Comparison of ENCODE assay signal across 20 mouse cellular contexts in genomic region chr2:152601275-152601960, GRCm38 (mm10). TPM values are rescaled to one million over a fixed set of nuclear protein-coding genes. Genes with fewer than 3 reads are reported as not detected.
A peak's percentile ranks its signal among the peaks of the same experiment; 100 is the strongest.
DNase-seq lines count a peak whose midpoint lies in the region; ATAC-seq and TF ChIP-seq lines count a peak whose summit lies in the region.
"Had no signal": no experiment of that assay in that cellular context is flagged by ENCODE, and none has a peak within 500 bp of the region (broad histone marks: within the 10 kb centered on the region; RNA-seq: fewer than 3 reads in every experiment).

No protein-coding gene starts in this region.

- DNase-seq in forebrain, postnatal 0 days: no peak
- DNase-seq in forebrain, embryonic 14.5 days (ENCODE audit: low spot score): no peak
- DNase-seq in liver, postnatal 0 days: no peak
- DNase-seq in ES-CJ7 (ENCODE audit: low read depth, low spot score): peak; percentile 17
- no peak for DNase-seq in frontal cortex, adult 2 months (ENCODE audit: extremely low spot score in 1 of 2, low spot score in 1 of 2)
- DNase-seq: B cell, adult 2 months; cerebellum, postnatal 36 days; layer of hippocampus, postnatal 36 days; right cerebral cortex, adult 18-20 months; thymus, postnatal 25 days had no signal

- no peak for TF ChIP-seq EP300 in liver, postnatal 0 days (IDR thresholded peaks at IDR 0.05; ENCODE audit: low read depth)

- no peaks in the 10 kb centered on the region for H3K9me3 ChIP-seq in forebrain, postnatal 0 days (ENCODE audit: low read length)
- no peaks in the 10 kb centered on the region for H3K9me3 ChIP-seq in forebrain, embryonic 14.5 days (replicated peaks; ENCODE audit: control insufficient read depth, low read length)
- no peaks in the 10 kb centered on the region for H3K9me3 ChIP-seq in liver, postnatal 0 days (ENCODE audit: low read length)
- no peaks in the 10 kb centered on the region for H3K9me3 ChIP-seq in liver, embryonic 12.5 days (replicated peaks)
- no peaks in the 10 kb centered on the region for H3K9me3 ChIP-seq in forebrain, embryonic 13.5 days (replicated peaks)
- H3K9me3 ChIP-seq: kidney, embryonic 15.5 days; limb, embryonic 15.5 days had no signal

- H3K4me3 ChIP-seq in forebrain, postnatal 0 days (ENCODE audit: low read depth, low read length): no peak overlapping the region
- no peak overlapping the region for H3K4me3 ChIP-seq in forebrain, embryonic 14.5 days (ENCODE audit: low read depth, low read length)
- H3K4me3 ChIP-seq in liver, postnatal 0 days (ENCODE audit: low read depth, low read length): no peak overlapping the region
- H3K4me3 ChIP-seq in liver, embryonic 12.5 days: no peak overlapping the region
- no peak overlapping the region for H3K4me3 ChIP-seq in forebrain, embryonic 13.5 days
- H3K4me3 ChIP-seq: kidney, embryonic 15.5 days; limb, embryonic 15.5 days had no signal

- no peak overlapping the region for H3K27ac ChIP-seq in forebrain, postnatal 0 days (ENCODE audit: low read depth, low read length)
- H3K27ac ChIP-seq in forebrain, embryonic 14.5 days (ENCODE audit: low read depth, low read length): no peak overlapping the region
- H3K27ac ChIP-seq in liver, postnatal 0 days (ENCODE audit: low read depth): no peak overlapping the region
- H3K27ac ChIP-seq in liver, embryonic 12.5 days: no peak overlapping the region
- H3K27ac ChIP-seq in forebrain, embryonic 13.5 days: no peak overlapping the region
- H3K27ac ChIP-seq: hindbrain, embryonic 14.5 days; kidney, embryonic 15.5 days; limb, embryonic 15.5 days had no signal

- H3K4me1 ChIP-seq in forebrain, postnatal 0 days (ENCODE audit: insufficient read depth): no peaks in the 10 kb centered on the region
- H3K4me1 ChIP-seq in forebrain, embryonic 14.5 days (ENCODE audit: control insufficient read depth, insufficient read depth, low read length): no peaks in the 10 kb centered on the region
- no peaks in the 10 kb centered on the region for H3K4me1 ChIP-seq in liver, postnatal 0 days (ENCODE audit: insufficient read depth)
- H3K4me1 ChIP-seq in liver, embryonic 12.5 days: no peaks in the 10 kb centered on the region
- no peaks in the 10 kb centered on the region for H3K4me1 ChIP-seq in forebrain, embryonic 13.5 days
- H3K4me1 ChIP-seq: limb, embryonic 15.5 days had no signal

- TF ChIP-seq CTCF in forebrain, postnatal 0 days (IDR thresholded peaks at IDR 0.05; ENCODE audit: low read depth): peak; percentile 35
- peak; percentile 44 for TF ChIP-seq CTCF in liver, postnatal 0 days (IDR thresholded peaks at IDR 0.05; ENCODE audit: low read depth)

- WGBS in forebrain, postnatal 0 days: 72% methylated on average over 4 of the region's 4 CpGs
- WGBS in forebrain, embryonic 14.5 days: 74% methylated on average over 4 of the region's 4 CpGs
- 52% methylated on average over 4 of the region's 4 CpGs for WGBS in liver, postnatal 0 days (ENCODE audit: insufficient replicate concordance)
- 48% methylated on average over 4 of the region's 4 CpGs for WGBS in liver, embryonic 12.5 days (ENCODE audit: insufficient replicate concordance)
- WGBS in forebrain, embryonic 13.5 days: 70% methylated on average over 4 of the region's 4 CpGs

- no peak overlapping the region for H3K9ac ChIP-seq in forebrain, postnatal 0 days
- no peak overlapping the region for H3K9ac ChIP-seq in forebrain, embryonic 14.5 days (ENCODE audit: low read length)
- no peak overlapping the region for H3K9ac ChIP-seq in liver, postnatal 0 days (replicated peaks)
- no peak overlapping the region for H3K9ac ChIP-seq in liver, embryonic 12.5 days
- H3K9ac ChIP-seq in forebrain, embryonic 13.5 days: no peak overlapping the region
- H3K9ac ChIP-seq: hindbrain, embryonic 14.5 days; kidney, embryonic 15.5 days; limb, embryonic 15.5 days had no signal

- no peak overlapping the region for H3K4me2 ChIP-seq in forebrain, postnatal 0 days (ENCODE audit: low read depth)
- H3K4me2 ChIP-seq in forebrain, embryonic 14.5 days (ENCODE audit: low read length): no peak overlapping the region
- no peak overlapping the region for H3K4me2 ChIP-seq in liver, postnatal 0 days (ENCODE audit: low read depth, low read length)
- no peak overlapping the region for H3K4me2 ChIP-seq in liver, embryonic 12.5 days
- H3K4me2 ChIP-seq in forebrain, embryonic 13.5 days: no peak overlapping the region
- H3K4me2 ChIP-seq: hindbrain, embryonic 14.5 days; kidney, embryonic 15.5 days; limb, embryonic 15.5 days had no signal

- H3K27me3 ChIP-seq in forebrain, postnatal 0 days (ENCODE audit: insufficient read depth, low read length): no peaks in the 10 kb centered on the region
- no peaks in the 10 kb centered on the region for H3K27me3 ChIP-seq in forebrain, embryonic 14.5 days (replicated peaks; ENCODE audit: control insufficient read depth, insufficient read depth, low read length)
- H3K27me3 ChIP-seq in liver, postnatal 0 days (ENCODE audit: insufficient read depth, low read length): no peaks in the 10 kb centered on the region
- no peaks in the 10 kb centered on the region for H3K27me3 ChIP-seq in liver, embryonic 12.5 days (replicated peaks)
- H3K27me3 ChIP-seq in forebrain, embryonic 13.5 days: no peaks in the 10 kb centered on the region
- H3K27me3 ChIP-seq: kidney, embryonic 15.5 days; limb, embryonic 15.5 days had no signal

- no peaks in the 10 kb centered on the region for H3K36me3 ChIP-seq in forebrain, postnatal 0 days (ENCODE audit: insufficient read depth)
- no peaks in the 10 kb centered on the region for H3K36me3 ChIP-seq in forebrain, embryonic 14.5 days (ENCODE audit: control insufficient read depth, insufficient read depth, low read length)
- H3K36me3 ChIP-seq in liver, postnatal 0 days (replicated peaks; ENCODE audit: insufficient read depth, low read length): no peaks in the 10 kb centered on the region
- no peaks in the 10 kb centered on the region for H3K36me3 ChIP-seq in liver, embryonic 12.5 days
- no peaks in the 10 kb centered on the region for H3K36me3 ChIP-seq in forebrain, embryonic 13.5 days (ENCODE audit: poor library complexity, severe bottlenecking)
- H3K36me3 ChIP-seq: kidney, embryonic 15.5 days; limb, embryonic 15.5 days had no signal

- no peak for ATAC-seq in forebrain, postnatal 0 days
- ATAC-seq in forebrain, embryonic 14.5 days: no peak
- no peak for ATAC-seq in liver, postnatal 0 days
- no peak for ATAC-seq in liver, embryonic 12.5 days
- peak; percentile 61 for ATAC-seq in granulocyte monocyte progenitor cell, adult 5-6 weeks (replicated peaks; ENCODE audit: poor library complexity, severe bottlenecking)
- no peak for ATAC-seq in forebrain, embryonic 13.5 days

RNA-seq across cellular contexts. Expression of gene Defb45, which starts 2.2 kb away (rescaled TPM):
- not detected in 2 replicates for total RNA-seq in forebrain, postnatal 0 days (2014; rRNA removed)
- not detected in 2 replicates for polyA plus RNA-seq in forebrain, postnatal 0 days (2015; fragmentation: Nextera tagmentation; extraction: Ambion mirVana)
- polyA plus RNA-seq in forebrain, embryonic 14.5 days (2014; fragmentation: Nextera tagmentation; extraction: Ambion mirVana): not detected in 2 replicates
- polyA plus RNA-seq in liver, postnatal 0 days (2015; fragmentation: Nextera tagmentation; extraction: Ambion mirVana): not detected in 2 replicates
- polyA plus RNA-seq in liver, embryonic 12.5 days (2016; fragmentation: Nextera tagmentation; extraction: Ambion mirVana): not detected in 2 replicates
- total RNA-seq in granulocyte monocyte progenitor cell, adult 5-6 weeks (2014; fragmentation: Nextera tagmentation): not detected in 2 replicates
- total RNA-seq in granulocyte monocyte progenitor cell, adult 5-6 weeks (2017): not detected in 2 replicates
- polyA plus RNA-seq in frontal cortex, adult 2 months (2012; rRNA removed): not detected in 2 replicates
- not detected in 2 replicates for polyA plus RNA-seq in forebrain, embryonic 13.5 days (2015; fragmentation: Nextera tagmentation; extraction: Ambion mirVana)
- total RNA-seq: layer of hippocampus, postnatal 36 days; megakaryocyte-erythroid progenitor cell, adult 5-6 weeks had no signal
- polyA plus RNA-seq: heart, embryonic 14.5 days; hindbrain, embryonic 14.5 days; kidney, embryonic 15.5 days; limb, embryonic 15.5 days; neural tube, embryonic 11.5 days had no signal

RNA-seq across cellular contexts. Expression of gene Defb36, which starts 2.7 kb away (rescaled TPM):
- total RNA-seq in forebrain, postnatal 0 days (2014; rRNA removed): not detected in 2 replicates
- not detected in 2 replicates for polyA plus RNA-seq in forebrain, postnatal 0 days (2015; fragmentation: Nextera tagmentation; extraction: Ambion mirVana)
- polyA plus RNA-seq in forebrain, embryonic 14.5 days (2014; fragmentation: Nextera tagmentation; extraction: Ambion mirVana): not detected in 2 replicates
- polyA plus RNA-seq in liver, postnatal 0 days (2015; fragmentation: Nextera tagmentation; extraction: Ambion mirVana): not detected in 2 replicates
- polyA plus RNA-seq in liver, embryonic 12.5 days (2016; fragmentation: Nextera tagmentation; extraction: Ambion mirVana): not detected in 2 replicates
- not detected in 2 replicates for total RNA-seq in granulocyte monocyte progenitor cell, adult 5-6 weeks (2014; fragmentation: Nextera tagmentation)
- not detected in 2 replicates for total RNA-seq in granulocyte monocyte progenitor cell, adult 5-6 weeks (2017)
- not detected in 2 replicates for polyA plus RNA-seq in frontal cortex, adult 2 months (2012; rRNA removed)
- not detected in 2 replicates for polyA plus RNA-seq in forebrain, embryonic 13.5 days (2015; fragmentation: Nextera tagmentation; extraction: Ambion mirVana)
- total RNA-seq: gastrocnemius, adult 8-10 months; layer of hippocampus, postnatal 36 days; megakaryocyte-erythroid progenitor cell, adult 5-6 weeks had no signal
- polyA plus RNA-seq: heart, embryonic 14.5 days; hindbrain, embryonic 14.5 days; limb, embryonic 15.5 days; neural tube, embryonic 11.5 days had no signal

RNA-seq across cellular contexts. Expression of gene Defb19, which starts 21.3 kb away (rescaled TPM):
- not detected in 2 replicates for total RNA-seq in forebrain, postnatal 0 days (2014; rRNA removed)
- not detected in 2 replicates for polyA plus RNA-seq in forebrain, postnatal 0 days (2015; fragmentation: Nextera tagmentation; extraction: Ambion mirVana)
- polyA plus RNA-seq in forebrain, embryonic 14.5 days (2014; fragmentation: Nextera tagmentation; extraction: Ambion mirVana): not detected in 2 replicates
- not detected in 2 replicates for polyA plus RNA-seq in liver, postnatal 0 days (2015; fragmentation: Nextera tagmentation; extraction: Ambion mirVana)
- not detected in 2 replicates for polyA plus RNA-seq in liver, embryonic 12.5 days (2016; fragmentation: Nextera tagmentation; extraction: Ambion mirVana)
- total RNA-seq in granulocyte monocyte progenitor cell, adult 5-6 weeks (2014; fragmentation: Nextera tagmentation): not detected in 2 replicates
- total RNA-seq in granulocyte monocyte progenitor cell, adult 5-6 weeks (2017): not detected in 2 replicates
- polyA plus RNA-seq in frontal cortex, adult 2 months (2012; rRNA removed): not detected in 2 replicates
- polyA plus RNA-seq in forebrain, embryonic 13.5 days (2015; fragmentation: Nextera tagmentation; extraction: Ambion mirVana): not detected in 2 replicates
- total RNA-seq: gastrocnemius, adult 8-10 months; layer of hippocampus, postnatal 36 days; megakaryocyte-erythroid progenitor cell, adult 5-6 weeks had no signal
- polyA plus RNA-seq: hindbrain, embryonic 14.5 days; limb, embryonic 15.5 days; neural tube, embryonic 11.5 days had no signal

RNA-seq across cellular contexts. Expression of gene Defb25, which starts 21.4 kb away (rescaled TPM):
- not detected in 2 replicates for total RNA-seq in forebrain, postnatal 0 days (2014; rRNA removed)
- not detected in 2 replicates for polyA plus RNA-seq in forebrain, postnatal 0 days (2015; fragmentation: Nextera tagmentation; extraction: Ambion mirVana)
- polyA plus RNA-seq in forebrain, embryonic 14.5 days (2014; fragmentation: Nextera tagmentation; extraction: Ambion mirVana): not detected in 2 replicates
- 0.49 TPM in 1 of 2 replicates, not detected in the other for polyA plus RNA-seq in liver, postnatal 0 days (2015; fragmentation: Nextera tagmentation; extraction: Ambion mirVana)
- 0.56 TPM in 1 of 2 replicates, not detected in the other for polyA plus RNA-seq in liver, embryonic 12.5 days (2016; fragmentation: Nextera tagmentation; extraction: Ambion mirVana)
- not detected in 2 replicates for total RNA-seq in granulocyte monocyte progenitor cell, adult 5-6 weeks (2014; fragmentation: Nextera tagmentation)
- not detected in 2 replicates for total RNA-seq in granulocyte monocyte progenitor cell, adult 5-6 weeks (2017)
- polyA plus RNA-seq in frontal cortex, adult 2 months (2012; rRNA removed): not detected in 2 replicates
- polyA plus RNA-seq in forebrain, embryonic 13.5 days (2015; fragmentation: Nextera tagmentation; extraction: Ambion mirVana): not detected in 2 replicates
- total RNA-seq: gastrocnemius, adult 8-10 months; layer of hippocampus, postnatal 36 days; megakaryocyte-erythroid progenitor cell, adult 5-6 weeks had no signal
- polyA plus RNA-seq: hindbrain, embryonic 14.5 days; neural tube, embryonic 11.5 days had no signal

RNA-seq across cellular contexts. Expression of gene Rem1, which starts 25.3 kb away (rescaled TPM):
- total RNA-seq in forebrain, postnatal 0 days (2014; rRNA removed): 0.46 and 2.7 TPM in 2 replicates
- 0.44 and 0.53 TPM in 2 replicates for polyA plus RNA-seq in forebrain, postnatal 0 days (2015; fragmentation: Nextera tagmentation; extraction: Ambion mirVana)
- 0.34 and 0.53 TPM in 2 replicates for polyA plus RNA-seq in forebrain, embryonic 14.5 days (2014; fragmentation: Nextera tagmentation; extraction: Ambion mirVana)
- 0.81 and 1.6 TPM in 2 replicates for polyA plus RNA-seq in liver, postnatal 0 days (2015; fragmentation: Nextera tagmentation; extraction: Ambion mirVana)
- 1.3 and 1.4 TPM in 2 replicates for polyA plus RNA-seq in liver, embryonic 12.5 days (2016; fragmentation: Nextera tagmentation; extraction: Ambion mirVana)
- 0.45 TPM in 1 of 2 replicates, not detected in the other for total RNA-seq in granulocyte monocyte progenitor cell, adult 5-6 weeks (2014; fragmentation: Nextera tagmentation)
- not detected in 2 replicates for total RNA-seq in granulocyte monocyte progenitor cell, adult 5-6 weeks (2017)
- 0.59 and 0.72 TPM in 2 replicates for polyA plus RNA-seq in frontal cortex, adult 2 months (2012; rRNA removed)
- 0.19 and 0.20 TPM in 2 replicates for polyA plus RNA-seq in forebrain, embryonic 13.5 days (2015; fragmentation: Nextera tagmentation; extraction: Ambion mirVana)
- total RNA-seq: megakaryocyte-erythroid progenitor cell, adult 5-6 weeks had no signal
